Mouse (Mus musculus) neural tube, embryonic 14.5 days (tissue): ENCODE measurements around the gene Kbtbd3. TPM values are rescaled to one million over a fixed set of nuclear protein-coding genes. Genes with fewer than 3 reads are reported as not detected.

Experiments used
- microRNA-seq: library from miRNA; unstranded; fragments of <30 nt; microRNA quantifications from one replicate; pipeline ENCODE4, GENCODE M21; 2016
- polyA plus RNA-seq: library from polyadenylated mRNA; unstranded; fragments of >200 nt; fragmentation: Nextera tagmentation; extraction: Ambion mirVana; gene quantifications from 2 replicates; pipeline ENCODE4 v1.2.1, GENCODE M21; 2014

Gene Kbtbd3
- polyA plus RNA-seq, 1 experiment from 2014 or later = 13.8 TPM

Small RNA genes lying within 50 kb of the gene (microRNA-seq; reads per million reads assigned to microRNA genes)
- gene Gm22195 (not detected), gene Gm23992 (not detected)

Other genes with a start within 250 kb of the Kbtbd3 start
- gene Aasdhppt, start 362 bp upstream of the Kbtbd3 start, polyA plus RNA-seq = 35.7 and 37.3 TPM in 2 replicates
- 44.7 and 54.1 TPM in 2 replicates for gene Msantd4, start 66.7 kb downstream of the Kbtbd3 start, polyA plus RNA-seq